Mouse (Mus musculus): ENCODE data around the gene Gpsm3. TPM values are rescaled to one million over a fixed set of nuclear protein-coding genes. Genes with fewer than 3 reads are reported as not detected.
A peak's percentile ranks its signal among the peaks of the same experiment; 100 is the strongest.

Gpsm3 gene
- total and polyA plus RNA-seq, 3 experiments, result 13.0 to 38.7 (median 18.2) TPM

DNA sequence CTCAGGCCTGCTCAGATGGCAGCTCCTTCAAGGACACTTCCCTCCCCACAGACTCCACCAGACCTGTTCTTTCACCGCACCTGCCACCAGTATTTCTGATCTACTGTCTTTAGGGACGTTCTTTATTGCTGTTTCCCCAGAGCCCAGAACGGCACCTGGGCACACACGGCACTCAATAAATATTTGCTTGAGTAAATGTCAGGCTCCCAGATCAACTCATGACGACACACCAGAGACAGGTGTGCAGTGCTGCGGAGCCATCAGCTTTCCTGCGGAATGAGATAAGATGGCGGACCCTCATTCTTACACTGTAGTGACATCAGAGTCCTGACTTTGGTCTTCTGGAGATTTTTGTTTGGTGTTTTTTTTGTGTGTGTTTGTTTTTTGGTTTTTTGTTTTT is 31.4 kb downstream of the Gpsm3 start:
- dilution Hi-C loops (cut with MboI; ENCODE audit: extremely low pct_ligation_motif_present, extremely low pct_unique_long_range_greater_than_20kb, low sequenced_read_pairs), result no loop called here
- H3K27ac ChIP-seq (ENCODE audit: insufficient read depth, low read depth), result no peak overlapping the region
- H3K4me2 ChIP-seq (ENCODE audit: insufficient read depth, low read depth, poor library complexity, severe bottlenecking), result no peak overlapping the region
- no peaks in the 10 kb centered on the region for H3K79me2 ChIP-seq (replicated peaks; ENCODE audit: control insufficient read depth, extremely low read depth, insufficient read depth, poor library complexity, severe bottlenecking)
- in situ Hi-C loops (cut with MboI; ENCODE audit: low pct_ligation_motif_present, low pct_unique_long_range_greater_than_20kb, low sequenced_read_pairs), result no loop called here
- H3K36me3 ChIP-seq (replicated peaks in 1 of 2; ENCODE audit: control insufficient read depth in 1 of 2, insufficient read depth in 1 of 2, low read length in 1 of 2), result no peaks in the 10 kb centered on the region
- H3K27me3 ChIP-seq (replicated peaks), result peaks cover 9% of the 10 kb centered on the region
- no peak overlapping the region for H3K9ac ChIP-seq (ENCODE audit: insufficient read depth, low read depth)
- TF ChIP-seq E2F4 (IDR thresholded peaks at IDR 0.05; ENCODE audit: insufficient replicate concordance, low read depth, low read length) (no peak), ZMIZ1 (IDR thresholded peaks at IDR 0.05; ENCODE audit: low read depth, low read length) (no peak), POLR2A (IDR thresholded peaks at IDR 0.05; ENCODE audit: low read depth, low read length) (no peak), CHD1 (IDR thresholded peaks at IDR 0.05; ENCODE audit: low read depth, low read length) (no peak), ZC3H11A (IDR thresholded peaks at IDR 0.05; ENCODE audit: low read depth, low read length) (no peak), HCFC1 (IDR thresholded peaks at IDR 0.05; ENCODE audit: low read depth, low read length) (no peak)
- peaks cover 2 to 3% of the 10 kb centered on the region in 2 experiments; a peak in 2 of 4 replicates for H3K4me1 ChIP-seq (ENCODE audit: control insufficient read depth in 1 of 2, insufficient read depth in 2 of 2)
- no peak for DNase-seq (ENCODE audit: extremely low read depth)
- no peak overlapping the region for H3K4me3 ChIP-seq (replicated peaks in 1 of 3; ENCODE audit: low read depth in 2 of 3, low read length in 2 of 3, poor library complexity in 1 of 3)
- H3K9me3 ChIP-seq (replicated peaks; ENCODE audit: low read length), result no peaks in the 10 kb centered on the region

DNA sequence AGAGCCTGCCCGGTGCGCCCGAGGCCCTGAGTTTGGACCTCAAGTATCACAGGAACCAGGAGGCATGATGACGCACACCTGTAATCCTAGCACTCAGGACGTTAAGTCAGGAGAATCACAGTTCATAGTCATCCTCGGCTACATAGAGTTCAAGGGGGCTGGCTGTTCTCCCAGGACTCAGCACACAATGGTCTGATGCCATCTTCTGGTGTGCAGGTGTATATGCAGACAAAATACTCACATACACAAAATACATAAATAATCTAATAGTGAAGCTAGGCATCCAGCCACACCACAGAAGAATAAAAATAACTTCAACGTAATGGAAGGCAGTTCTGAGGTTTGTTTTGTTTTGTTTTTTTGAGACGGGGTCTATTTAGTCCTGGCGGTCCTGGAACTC is 33.6 kb downstream of the Gpsm3 start:
- no peak overlapping the region for H3K9ac ChIP-seq (ENCODE audit: insufficient read depth, low read depth)
- in situ Hi-C loops (cut with MboI; ENCODE audit: low pct_ligation_motif_present, low pct_unique_long_range_greater_than_20kb, low sequenced_read_pairs), result no loop called here
- peaks cover 4 to 6% of the 10 kb centered on the region in 2 experiments; a peak in 3 of 4 replicates for H3K4me1 ChIP-seq (ENCODE audit: control insufficient read depth in 1 of 2, insufficient read depth in 2 of 2)
- H3K27ac ChIP-seq (ENCODE audit: insufficient read depth, low read depth), result no peak overlapping the region
- no peak overlapping the region for H3K4me2 ChIP-seq (ENCODE audit: insufficient read depth, low read depth, poor library complexity, severe bottlenecking)
- H3K36me3 ChIP-seq (replicated peaks in 1 of 2; ENCODE audit: control insufficient read depth in 1 of 2, insufficient read depth in 1 of 2, low read length in 1 of 2), result no peaks in the 10 kb centered on the region
- DNase-seq (ENCODE audit: extremely low read depth), result no peak
- H3K9me3 ChIP-seq (replicated peaks; ENCODE audit: low read length), result peaks cover 2% of the 10 kb centered on the region
- H3K27me3 ChIP-seq (replicated peaks), result peaks cover 29% of the 10 kb centered on the region
- TF ChIP-seq GABPA (IDR thresholded peaks at IDR 0.05; ENCODE audit: insufficient replicate concordance, low read depth, low read length) (no peak), CTCF (conservative IDR thresholded peaks at IDR 0.05 in 1 of 2, IDR thresholded peaks at IDR 0.05 in 1 of 2; ENCODE audit: low read depth in 2 of 2, low read length in 2 of 2) (peak in 1 of 2 experiments; percentile 67; a peak in 3 of 4 replicates), RAD21 (IDR thresholded peaks at IDR 0.05; ENCODE audit: low read depth, low read length) (peak; percentile 72), SMC3 (IDR thresholded peaks at IDR 0.05; ENCODE audit: low read depth, low read length) (peak; percentile 43), ZNF384 (IDR thresholded peaks at IDR 0.05; ENCODE audit: low read depth, low read length) (no peak)
- H3K79me2 ChIP-seq (replicated peaks; ENCODE audit: control insufficient read depth, extremely low read depth, insufficient read depth, poor library complexity, severe bottlenecking), result no peaks in the 10 kb centered on the region
- dilution Hi-C loops (cut with MboI; ENCODE audit: extremely low pct_ligation_motif_present, extremely low pct_unique_long_range_greater_than_20kb, low sequenced_read_pairs), result no loop called here
- H3K4me3 ChIP-seq (replicated peaks in 1 of 3; ENCODE audit: low read depth in 2 of 3, low read length in 2 of 3, poor library complexity in 1 of 3), result no peak overlapping the region

DNA sequence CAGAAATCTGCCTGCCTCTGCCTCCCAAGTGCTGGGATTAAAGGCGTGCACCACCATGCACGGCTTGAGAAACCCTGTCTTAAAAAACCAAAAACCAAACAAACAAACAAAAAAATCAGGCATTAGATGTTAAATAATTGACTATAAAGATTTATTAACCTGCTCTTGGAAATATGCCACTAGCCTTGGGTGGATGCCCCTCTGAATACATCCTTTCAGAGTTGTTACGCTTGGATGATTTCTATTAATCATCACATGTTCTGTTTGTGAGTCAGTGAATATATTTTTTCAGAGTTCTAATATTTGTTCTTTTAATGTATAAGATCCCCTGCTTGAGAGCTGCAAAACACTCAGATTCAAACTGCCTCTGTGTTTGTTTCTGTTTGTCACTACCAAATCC is 35.4 kb downstream of the Gpsm3 start:
- TF ChIP-seq NELFE (IDR thresholded peaks at IDR 0.05; ENCODE audit: low read depth, low read length) (no peak), ZKSCAN1 (IDR thresholded peaks at IDR 0.05; ENCODE audit: borderline replicate concordance, low read depth, low read length) (no peak), CTCF (conservative IDR thresholded peaks at IDR 0.05 in 1 of 2, IDR thresholded peaks at IDR 0.05 in 1 of 2; ENCODE audit: low read depth in 2 of 2, low read length in 2 of 2) (no peak), JUND (conservative IDR thresholded peaks at IDR 0.05; ENCODE audit: low read depth, low read length) (no peak), POLR2AphosphoS2 (IDR thresholded peaks at IDR 0.05; ENCODE audit: low read depth, low read length) (no peak), GABPA (IDR thresholded peaks at IDR 0.05; ENCODE audit: insufficient replicate concordance, low read depth, low read length) (no peak), JUN (IDR thresholded peaks at IDR 0.05; ENCODE audit: insufficient read depth, low read depth, low read length) (no peak)
- dilution Hi-C loops (cut with MboI; ENCODE audit: extremely low pct_ligation_motif_present, extremely low pct_unique_long_range_greater_than_20kb, low sequenced_read_pairs) (no loop called here), in situ Hi-C loops (cut with MboI; ENCODE audit: low pct_ligation_motif_present, low pct_unique_long_range_greater_than_20kb, low sequenced_read_pairs) (no loop called here)
- peaks cover 2% of the 10 kb centered on the region for H3K9me3 ChIP-seq (replicated peaks; ENCODE audit: low read length)
- peaks cover 45% of the 10 kb centered on the region for H3K27me3 ChIP-seq (replicated peaks)
- no peak overlapping the region for H3K4me3 ChIP-seq (replicated peaks in 1 of 3; ENCODE audit: low read depth in 2 of 3, low read length in 2 of 3, poor library complexity in 1 of 3)
- peaks cover 2 to 3% of the 10 kb centered on the region in 2 experiments; a peak in 2 of 4 replicates for H3K4me1 ChIP-seq (ENCODE audit: control insufficient read depth in 1 of 2, insufficient read depth in 2 of 2)
- no peak overlapping the region for H3K9ac ChIP-seq (ENCODE audit: insufficient read depth, low read depth)
- no peak overlapping the region for H3K4me2 ChIP-seq (ENCODE audit: insufficient read depth, low read depth, poor library complexity, severe bottlenecking)
- H3K79me2 ChIP-seq (replicated peaks; ENCODE audit: control insufficient read depth, extremely low read depth, insufficient read depth, poor library complexity, severe bottlenecking), result no peaks in the 10 kb centered on the region
- no peaks in the 10 kb centered on the region for H3K36me3 ChIP-seq (replicated peaks in 1 of 2; ENCODE audit: control insufficient read depth in 1 of 2, insufficient read depth in 1 of 2, low read length in 1 of 2)
- DNase-seq (ENCODE audit: extremely low read depth), result no peak
- H3K27ac ChIP-seq (ENCODE audit: insufficient read depth, low read depth), result no peak overlapping the region

Measured in CH12.LX (cell line).